Mouse (Mus musculus): ENCODE data around the gene Gna15.

DNA sequence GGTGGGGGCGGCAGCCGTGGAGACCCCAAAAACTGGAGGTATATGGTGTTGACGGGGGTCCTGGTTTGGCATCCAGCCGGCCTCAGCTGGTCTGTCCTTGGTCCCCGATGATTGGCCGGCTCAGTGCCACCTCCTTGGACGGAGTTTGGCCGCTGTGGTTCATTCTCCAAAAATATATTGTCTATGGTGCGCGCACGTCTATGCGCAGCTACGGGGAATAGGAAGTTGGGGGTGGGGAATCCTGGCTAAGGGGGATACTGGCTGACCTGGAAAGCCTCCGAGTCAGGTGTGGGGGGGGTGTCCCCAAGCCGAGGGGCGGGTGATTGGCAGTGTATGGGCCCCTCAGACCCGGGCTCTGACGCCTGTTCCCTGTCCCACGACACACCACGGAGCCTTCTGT lies 63.6 kb downstream of the Gna15 start:
- TF ChIP-seq POLR2A (IDR thresholded peaks at IDR 0.05; ENCODE audit: borderline replicate concordance, extremely low read depth, insufficient read depth, insufficient read length, poor library complexity, severe bottlenecking) = no peak
- TF ChIP-seq CTCF (IDR thresholded peaks at IDR 0.05; ENCODE audit: borderline replicate concordance, extremely low read depth, insufficient read depth, insufficient read length) = no peak
